Mouse (Mus musculus) spleen, adult 2 months (tissue): ENCODE data around the gene Prkd2.

Source experiments
- CTCF ChIP-seq: fragments of 200-500 bp; IDR thresholded peaks from 2 replicates; pipeline ENCODE4 v1.5.1; 2011; ENCODE audit warnings: mild to moderate bottlenecking, inconsistent platforms; ENCODE audit not compliant: insufficient read depth, insufficient read length, insufficient replicate concordance; ENCODE audit errors: extremely low read depth
- POLR2A ChIP-seq: fragments of 200-500 bp; IDR thresholded peaks from 2 replicates; pipeline ENCODE4 v1.6.1; 2011; ENCODE audit warnings: low read depth, low read length, inconsistent platforms

- no peak for TF ChIP-seq CTCF
- TF ChIP-seq POLR2A, result no peak
Observed at GRCm38 (mm10) chr7:16871600-16871999, 28.9 kb downstream of the Prkd2 start.
